Mouse (Mus musculus) effector memory CD4-positive, alpha-beta T cell, adult 5 months (primary cell): ENCODE measurements around the gene Omg. TPM values are rescaled to one million over a fixed set of nuclear protein-coding genes. Genes with fewer than 3 reads are reported as not detected.

Experiments
- polyA plus RNA-seq: library from polyadenylated mRNA; unstranded; fragments of 100-300 nt; shearing (Covaris generic); gene quantifications from one replicate; pipeline ENCODE4 v1.2.1, GENCODE M21; 2017

The Omg gene
- polyA plus RNA-seq = not detected

DNA sequence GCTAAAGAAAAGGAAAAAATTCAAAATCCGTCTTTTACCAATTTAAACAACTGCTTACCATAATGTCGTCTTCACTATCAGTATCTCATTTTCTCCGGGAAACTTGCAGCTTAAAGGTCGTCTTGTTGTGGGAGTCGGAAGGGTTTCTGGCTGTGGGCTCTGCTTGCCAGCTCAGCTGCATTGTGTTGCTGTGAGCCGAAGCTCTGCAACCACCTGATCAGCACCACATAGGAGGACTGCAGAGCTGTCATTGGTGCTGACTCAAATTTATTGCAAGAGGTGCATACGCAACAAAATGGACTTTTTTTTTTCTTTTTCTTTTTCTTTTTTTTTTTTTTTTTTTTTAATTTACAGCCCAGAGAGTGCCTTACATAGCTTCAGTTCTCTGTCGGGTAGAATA, at the start of gene Omg:
Gene Omg, minus strand, starts transcription at position 240 of the 400 bp plus-strand sequence.

DNA sequence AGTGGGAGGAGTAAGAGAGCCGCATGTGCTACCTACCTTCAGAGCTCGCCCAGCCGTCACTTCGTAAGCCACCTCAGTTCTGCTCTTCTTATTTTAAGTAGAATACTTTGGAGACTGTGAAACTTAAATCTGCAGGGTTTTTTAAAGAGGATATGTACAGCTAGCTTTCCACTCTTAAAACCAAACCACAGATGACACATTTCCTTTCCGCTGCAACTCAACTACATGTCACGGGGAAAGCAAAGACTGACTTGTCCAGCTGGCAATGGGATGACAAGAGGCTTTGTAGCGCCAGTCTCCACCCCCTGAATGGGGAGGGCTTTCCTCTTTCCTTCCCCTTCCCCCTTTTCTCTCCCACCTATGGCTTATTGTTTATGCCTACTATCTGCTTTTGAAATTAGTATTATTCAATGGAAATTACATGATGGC, 26.5 kb upstream of the Omg start, which contains the start of the genes Evi2 and Evi2a:
Gene Evi2, minus strand, starts transcription at position 257 of the 429 bp plus-strand sequence.
Gene Evi2a, minus strand, starts transcription at position 277 of the 429 bp plus-strand sequence.

DNA sequence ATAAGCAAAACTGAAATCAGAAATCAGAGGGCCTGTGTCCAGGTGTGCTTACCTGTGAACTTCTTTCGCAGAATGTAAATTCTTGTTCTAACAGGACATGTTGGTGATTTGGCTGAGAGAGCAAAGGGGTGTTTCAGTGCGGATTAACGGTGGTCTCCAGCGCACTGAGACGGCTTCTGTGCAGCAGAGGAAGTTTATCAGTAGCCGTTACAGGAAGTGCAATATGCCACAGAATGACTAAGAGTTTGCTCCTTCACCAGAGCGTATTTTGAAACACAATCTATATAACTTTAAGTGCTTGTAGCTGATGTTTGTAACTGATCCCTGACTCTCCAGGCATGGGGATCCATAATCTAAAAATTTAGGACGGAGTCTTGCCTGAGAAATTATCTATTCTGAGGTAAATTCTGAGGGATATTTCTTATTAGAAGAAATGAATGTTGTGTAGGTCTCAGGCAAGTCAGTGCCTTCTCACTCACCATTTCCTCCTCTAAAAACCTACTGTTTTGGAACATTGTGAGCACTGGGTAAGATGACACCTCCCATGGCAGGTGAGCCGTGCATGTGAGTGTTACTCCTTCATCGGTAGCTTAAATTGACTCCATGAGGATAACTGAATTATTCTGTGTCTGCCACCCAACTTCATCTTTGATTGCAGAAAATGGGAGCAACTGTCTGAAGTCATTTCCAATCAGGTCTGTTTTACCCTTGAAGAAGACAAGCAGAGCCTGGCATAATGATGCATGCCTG, 19.9 kb upstream of the Omg start, which contains the start of gene Evi2b:
Gene Evi2b, minus strand, starts transcription at position 203 of the 750 bp plus-strand sequence.

Other genes with a start within 250 kb of the Omg start
- gene Wsb1, start 249.4 kb downstream of the Omg start, polyA plus RNA-seq = 377 TPM
- not detected for gene Gm9964, start 207.2 kb downstream of the Omg start, polyA plus RNA-seq
- gene Nf1, start 164.4 kb downstream of the Omg start, polyA plus RNA-seq = 3.6 TPM
- 72.7 TPM for gene Evi2b, start 19.7 kb upstream of the Omg start, polyA plus RNA-seq
- gene Evi2, start 26.5 kb upstream of the Omg start, polyA plus RNA-seq = 4.5 TPM
- 141 TPM for gene Evi2a, start 26.5 kb upstream of the Omg start, polyA plus RNA-seq
- 31.3 TPM for gene Rab11fip4, start 87.1 kb upstream of the Omg start, polyA plus RNA-seq